Comparison of ENCODE assay signal across 8 mouse cellular contexts in the genomic region with DNA sequence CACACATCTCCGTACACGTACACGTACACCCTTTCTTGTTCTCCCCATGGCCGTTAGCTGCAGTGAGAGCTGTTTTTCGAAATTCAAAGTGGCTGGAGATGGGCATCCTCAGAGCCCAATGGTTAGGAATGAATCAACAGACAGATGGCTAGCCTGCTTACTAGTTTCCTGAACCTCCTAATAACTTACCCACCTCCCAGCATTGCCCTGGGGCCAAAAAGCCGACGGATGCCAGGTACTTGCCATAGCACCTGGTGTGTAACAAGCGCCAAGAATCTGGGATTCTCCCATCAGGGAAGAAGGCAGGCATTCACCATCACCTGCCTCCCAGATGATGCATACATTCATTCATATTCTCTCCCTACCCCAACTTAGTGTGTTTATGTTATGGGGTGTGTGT. TPM values are rescaled to one million over a fixed set of nuclear protein-coding genes. Genes with fewer than 3 reads are reported as not detected.
"Had no signal": no experiment of that assay in that cellular context is flagged by ENCODE, and none has a peak within 500 bp of the region (broad histone marks: within the 10 kb centered on the region; RNA-seq: fewer than 3 reads in every experiment).

No protein-coding gene starts in this region.

- DNase-seq: kidney, postnatal 14 days; lung, embryonic 14.5 days; lung, postnatal 10 days; lung, postnatal 4 days; midbrain, embryonic 14.5 days; thymus, adult 2 months; thymus, postnatal 25 days had no signal

RNA-seq across cellular contexts. Expression of a gene that starts 53.7 kb away (rescaled TPM):
- total RNA-seq: megakaryocyte, adult 5-6 weeks had no signal
